Mouse (Mus musculus): Measurements from ENCODE around the gene Atf6.

GRCm38 (mm10) chr1:170876906-170877305 is 9.3 kb upstream of the Atf6 start:
- no peak for TF ChIP-seq CHD2 (IDR thresholded peaks at IDR 0.05; ENCODE audit: low read depth, low read length)
- TF ChIP-seq MAFK (IDR thresholded peaks at IDR 0.05; ENCODE audit: insufficient read depth, low read depth, low read length), result no peak
- no peak for TF ChIP-seq ZC3H11A (IDR thresholded peaks at IDR 0.05; ENCODE audit: borderline replicate concordance, low read depth, low read length)
- no peak for TF ChIP-seq HCFC1 (IDR thresholded peaks at IDR 0.05; ENCODE audit: borderline replicate concordance, insufficient read depth, low read length)
- TF ChIP-seq ZNF384 (IDR thresholded peaks at IDR 0.05; ENCODE audit: low read depth, low read length), result no peak
